Mouse (Mus musculus) MEL (cell line): ENCODE results near the gene Slc6a9.

Experiments used
- CHD1 ChIP-seq: IDR thresholded peaks from 2 replicates; pipeline ENCODE4 v1.6.1; 2012; ENCODE audit warnings: low read depth, mild to moderate bottlenecking, inconsistent platforms, low read length, improper control_type of control experiment
- CHD2 ChIP-seq: IDR thresholded peaks from 2 replicates; pipeline ENCODE4 v1.6.1; 2011; ENCODE audit warnings: low read length, improper control_type of control experiment
- CTCF ChIP-seq, 3 experiments: IDR thresholded peaks in 2 of 3; conservative IDR thresholded peaks in 1 of 3; 2 replicates each; pipeline ENCODE4 v1.5.1; 2011 to 2012; ENCODE audit warnings: low read length in 3 of 3, low read depth in 2 of 3, mild to moderate bottlenecking in 2 of 3, improper control_type of control experiment in 1 of 3, inconsistent platforms in 1 of 3, mixed read lengths in 1 of 3, moderate library complexity in 1 of 3; ENCODE audit not compliant: control insufficient read depth in 1 of 3, insufficient read depth in 1 of 3, poor library complexity in 1 of 3, severe bottlenecking in 1 of 3
- EP300 ChIP-seq, 2 experiments: IDR thresholded peaks; 2 replicates each; pipeline ENCODE4 v1.6.1; 2011; ENCODE audit warnings: improper control_type of control experiment in 2 of 2, low read length in 2 of 2, low read depth in 1 of 2, mild to moderate bottlenecking in 1 of 2
- GABPA ChIP-seq: IDR thresholded peaks from 2 replicates; pipeline ENCODE4 v1.6.1; 2012; ENCODE audit warnings: low read depth, mild to moderate bottlenecking, inconsistent platforms, low read length, improper control_type of control experiment, moderate library complexity
- MAX ChIP-seq: IDR thresholded peaks from 2 replicates; pipeline ENCODE4 v1.6.1; 2011; ENCODE audit warnings: low read length, improper control_type of control experiment
- POLR2A ChIP-seq, 2 experiments: IDR thresholded peaks; 2 replicates each; pipeline ENCODE4 v1.6.1; 2011 to 2012; ENCODE audit warnings: low read length in 2 of 2, mild to moderate bottlenecking in 2 of 2, control low read depth in 1 of 2, improper control_type of control experiment in 1 of 2, low read depth in 1 of 2, moderate library complexity in 1 of 2; ENCODE audit not compliant: control insufficient read depth in 1 of 2, insufficient read depth in 1 of 2, poor library complexity in 1 of 2
- TCF12 ChIP-seq: IDR thresholded peaks from 2 replicates; pipeline ENCODE4 v1.6.1; 2014; ENCODE audit warnings: low read depth, mild to moderate bottlenecking, inconsistent platforms, low read length, improper control_type of control experiment, moderate library complexity
- USF1 ChIP-seq: IDR thresholded peaks from 2 replicates; pipeline ENCODE4 v1.6.1; 2014; ENCODE audit warnings: low read depth, mild to moderate bottlenecking, inconsistent platforms, low read length, improper control_type of control experiment, moderate library complexity

DNA sequence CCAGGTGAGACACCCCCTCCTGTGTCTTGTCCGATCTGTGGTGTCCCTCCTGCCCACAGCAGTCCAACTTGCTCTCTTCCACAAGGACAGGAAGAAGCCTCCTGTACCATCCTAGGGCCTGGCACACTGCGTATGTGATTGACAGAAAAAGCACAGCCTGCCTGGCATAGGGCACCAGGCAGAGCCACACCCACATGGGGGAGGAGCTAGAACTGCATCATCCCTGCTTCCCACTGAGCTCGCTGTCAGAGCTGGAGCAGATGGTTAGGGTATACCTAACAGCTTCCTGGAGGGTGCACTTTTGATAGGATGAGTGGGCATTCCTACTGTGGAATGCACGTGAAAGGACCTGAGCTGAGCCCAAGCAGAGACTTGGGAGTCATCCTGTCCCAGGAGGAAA is 28.5 kb downstream of the Slc6a9 start:
- TF ChIP-seq USF1 (no peak), CTCF (IDR thresholded peaks at IDR 0.05 in 2 of 3, conservative IDR thresholded peaks at IDR 0.05 in 1 of 3; ENCODE audit: control insufficient read depth in 1 of 3, insufficient read depth in 1 of 3, low read depth in 2 of 3, low read length in 3 of 3, poor library complexity in 1 of 3, severe bottlenecking in 1 of 3) (no peak), POLR2A (IDR thresholded peaks at IDR 0.05; ENCODE audit: control insufficient read depth in 1 of 2, insufficient read depth in 1 of 2, low read depth in 1 of 2, low read length in 2 of 2, poor library complexity in 1 of 2) (no peak), CHD2 (no peak), MAX (no peak), TCF12 (no peak), CHD1 (no peak), GABPA (no peak), EP300 (IDR thresholded peaks at IDR 0.05; ENCODE audit: low read depth in 1 of 2, low read length in 2 of 2) (no peak)
